Mouse (Mus musculus) Muller cell, postnatal 12 days (primary cell): Measurements from ENCODE around the gene Krtap5-2.
"Not testable (repeated sequence)": the region's sequence is repeated elsewhere in the genome, so short reads cannot be mapped to it uniquely, and the experiment has no call there.

Experiments used
- DNase-seq: peaks from one replicate; pipeline ENCODE4 v3.0.0-alpha.2; 2015; ENCODE audit errors: inconsistent ontology term

Krtap5-2 gene

GRCm38 (mm10) chr7:142175905-142176304 lies at the start of gene Krtap5-2:
Krtap5-2 (minus strand) TSS chr7:142176005.
- DNase-seq: not testable (repeated sequence)

- no peak for DNase-seq
Observed at GRCm38 (mm10) chr7:142224518-142224917, 48.7 kb upstream of the Krtap5-2 start.

GRCm38 (mm10) chr7:142212136-142212535 lies 36.3 kb upstream of the Krtap5-2 start:
- not testable (repeated sequence) for DNase-seq

- DNase-seq: no peak
Observed at GRCm38 (mm10) chr7:142211559-142211958, 35.8 kb upstream of the Krtap5-2 start, which contains the start of gene Gm7579. Gm7579 (plus strand) TSS chr7:142211859.

GRCm38 (mm10) chr7:142206891-142207290 lies 31.1 kb upstream of the Krtap5-2 start:
- not testable (repeated sequence) for DNase-seq

- no peak for DNase-seq
Observed at GRCm38 (mm10) chr7:142205488-142205887, 29.7 kb upstream of the Krtap5-2 start.

GRCm38 (mm10) chr7:142201064-142201463 lies 25.3 kb upstream of the Krtap5-2 start, which contains the start of gene Krtap5-3:
Krtap5-3 (plus strand) TSS chr7:142201364.
- no peak for DNase-seq

GRCm38 (mm10) chr7:142198748-142199147 lies 22.9 kb upstream of the Krtap5-2 start:
- DNase-seq: no peak

GRCm38 (mm10) chr7:142190289-142190688 lies 14.5 kb upstream of the Krtap5-2 start, which contains the start of gene Gm10153:
Gm10153 (minus strand) TSS chr7:142190389.
- no peak for DNase-seq

- DNase-seq: peak; percentile 37
Observed at GRCm38 (mm10) chr7:142188156-142188555, 12.4 kb upstream of the Krtap5-2 start.

- DNase-seq: no peak
Observed at GRCm38 (mm10) chr7:142181021-142181420, 5.2 kb upstream of the Krtap5-2 start.

GRCm38 (mm10) chr7:142178685-142179084 lies 2.9 kb upstream of the Krtap5-2 start:
- DNase-seq: no peak

GRCm38 (mm10) chr7:142169836-142170235 lies 6.0 kb downstream of the Krtap5-2 start:
- no peak for DNase-seq

- DNase-seq: not testable (repeated sequence)
Observed at GRCm38 (mm10) chr7:142165639-142166038, 10.2 kb downstream of the Krtap5-2 start, which contains the start of gene Gm4553. Gm4553 (minus strand) TSS chr7:142165739.

GRCm38 (mm10) chr7:142159366-142159765 lies 16.4 kb downstream of the Krtap5-2 start:
- no peak for DNase-seq

GRCm38 (mm10) chr7:142157013-142157412 lies 18.8 kb downstream of the Krtap5-2 start, which contains the start of gene Gm29735:
Gm29735 (minus strand) TSS chr7:142157113.
- DNase-seq: not testable (repeated sequence)

- no peak for DNase-seq
Observed at GRCm38 (mm10) chr7:142155308-142155707, 20.5 kb downstream of the Krtap5-2 start.

GRCm38 (mm10) chr7:142152191-142152590 lies 23.6 kb downstream of the Krtap5-2 start:
- no peak for DNase-seq

- no peak for DNase-seq
Observed at GRCm38 (mm10) chr7:142148633-142149032, 27.2 kb downstream of the Krtap5-2 start.

GRCm38 (mm10) chr7:142146033-142146432 lies 29.8 kb downstream of the Krtap5-2 start:
- peak; percentile 38 for DNase-seq

- no peak for DNase-seq
Observed at GRCm38 (mm10) chr7:142145413-142145940, 30.3 kb downstream of the Krtap5-2 start.

- no peak for DNase-seq
Observed at GRCm38 (mm10) chr7:142144507-142144906, 31.3 kb downstream of the Krtap5-2 start, which contains the start of gene Gm45337. Gm45337 (minus strand) TSS chr7:142144607.

GRCm38 (mm10) chr7:142143506-142144010 lies 32.2 kb downstream of the Krtap5-2 start:
- not testable (repeated sequence) for DNase-seq
